Mouse (Mus musculus): ENCODE data around the gene Mtmr10.
A peak's percentile ranks its signal among the peaks of the same experiment; 100 is the strongest.

Gene Mtmr10

GRCm38 (mm10) chr7:64371940-64372878 is 84.8 kb downstream of the Mtmr10 start:
- DNase-seq (ENCODE audit: low spot score in 2 of 2): no peak

DNA sequence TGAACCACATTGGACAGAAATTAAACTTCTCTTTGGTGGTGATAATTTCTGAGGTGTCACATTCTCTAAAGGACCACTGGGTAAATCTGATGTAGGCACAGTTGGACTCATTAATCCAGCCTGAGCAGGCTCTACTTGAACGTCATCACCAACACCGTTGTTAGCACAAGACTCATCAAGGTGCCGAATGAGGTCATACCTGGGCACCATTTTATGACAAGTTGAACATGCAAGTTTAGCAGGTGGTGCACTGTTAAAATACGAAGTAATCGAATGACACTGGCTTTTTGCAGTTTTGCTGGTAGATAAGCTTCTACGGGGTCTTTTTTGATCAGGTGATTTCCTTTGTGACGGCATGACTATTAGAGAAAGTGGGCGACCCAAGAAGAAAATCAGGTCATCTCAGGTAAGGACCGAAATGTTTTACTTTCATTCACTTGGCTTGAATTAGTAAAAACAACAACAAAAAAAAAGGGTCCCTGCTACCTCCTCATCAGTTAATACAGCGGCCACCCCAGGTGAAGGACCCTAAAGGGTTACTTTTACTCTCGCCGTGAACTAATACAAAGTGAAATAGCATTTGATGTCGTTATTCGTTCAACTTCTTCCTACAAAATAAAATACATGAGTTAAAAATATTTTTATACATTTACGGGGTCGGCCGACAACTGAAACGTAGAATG is 85.8 kb downstream of the Mtmr10 start:
- DNase-seq (ENCODE audit: low spot score in 2 of 2): no peak

GRCm38 (mm10) chr7:64373830-64374562 is 86.5 kb downstream of the Mtmr10 start, which contains the start of gene Fan1:
Gene Fan1 (minus strand): TSS chr7:64374095.
- DNase-seq (ENCODE audit: low spot score in 2 of 2): peak; percentile 73 to 83

Data from cerebellum, postnatal 4 days (tissue).